Mouse (Mus musculus) megakaryocyte progenitor cell, adult 5-6 weeks (primary cell): ENCODE results near the gene Copz1. TPM values are rescaled to one million over a fixed set of nuclear protein-coding genes. Genes with fewer than 3 reads are reported as not detected.
A peak's percentile ranks its signal among the peaks of the same experiment; 100 is the strongest.

ENCODE experiments used
- ATAC-seq: replicated peaks from 2 replicates; pipeline ENCODE4 v1.8.0; 2016; ENCODE audit warnings: mild to moderate bottlenecking, moderate TSS enrichment, inconsistent platforms; ENCODE audit not compliant: poor library complexity
- total RNA-seq, 2 experiments: library from RNA; stranded (forward) in 1 of 2; stranded (reverse) in 1 of 2; fragments of 157-497, 149-512 nt in 1 of 2; fragments of 200-1000 nt in 1 of 2; gene quantifications; 2 replicates each; pipeline versions ENCODE4 v1.2.3 to v1.2.4; 2015 to 2017

The Copz1 gene
- total RNA-seq, 2 experiments from 2014 or later = 91.4 to 245 TPM

DNA sequence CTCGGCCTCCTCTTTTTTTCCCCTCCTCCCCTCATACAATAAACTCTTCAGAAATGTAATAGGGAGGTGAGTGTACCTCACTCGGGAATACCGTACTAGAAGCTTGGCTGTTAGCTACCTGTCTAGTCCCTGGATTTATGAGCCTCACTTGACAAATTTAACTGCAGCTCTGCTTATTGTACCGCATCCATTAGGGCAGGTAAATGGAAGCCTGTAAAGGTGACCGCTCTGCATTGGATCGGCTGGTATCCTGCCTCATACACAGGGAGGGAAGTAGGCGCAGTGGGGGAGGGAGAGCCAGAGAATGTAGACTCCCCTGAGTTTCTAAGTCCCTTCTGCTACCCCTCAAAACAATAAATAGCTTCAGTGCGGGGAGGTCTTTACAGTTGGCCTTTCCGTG is 18.3 kb downstream of the Copz1 start:
- ATAC-seq = no peak

- no peak for ATAC-seq
Observed at GRCm38 (mm10) chr15:103292673-103293345, 20.3 kb downstream of the Copz1 start.

DNA sequence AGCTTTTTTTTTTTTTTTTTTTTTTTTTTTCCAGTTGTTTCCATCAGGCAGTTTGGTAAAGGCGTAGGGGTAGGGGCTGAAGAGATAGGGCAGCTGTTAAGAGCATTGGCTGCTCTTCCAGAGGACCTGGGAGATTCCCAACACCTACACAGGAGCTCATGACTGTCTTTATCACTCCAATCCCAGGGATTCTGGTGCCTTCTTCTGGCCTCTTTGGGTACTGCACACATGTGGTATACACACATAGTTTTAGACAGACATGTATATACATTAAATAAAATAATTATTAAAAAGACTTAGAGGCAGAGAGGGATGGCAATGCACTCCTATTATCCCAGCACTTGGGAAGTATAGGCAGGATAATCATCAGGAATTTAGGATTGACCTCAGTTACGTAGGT is 20.9 kb downstream of the Copz1 start:
- ATAC-seq = 0 out of 2 replicates have a peak, but pooled peaks have one; percentile 20

- ATAC-seq = no peak
Observed at GRCm38 (mm10) chr15:103294649-103295048, 22.1 kb downstream of the Copz1 start.

DNA sequence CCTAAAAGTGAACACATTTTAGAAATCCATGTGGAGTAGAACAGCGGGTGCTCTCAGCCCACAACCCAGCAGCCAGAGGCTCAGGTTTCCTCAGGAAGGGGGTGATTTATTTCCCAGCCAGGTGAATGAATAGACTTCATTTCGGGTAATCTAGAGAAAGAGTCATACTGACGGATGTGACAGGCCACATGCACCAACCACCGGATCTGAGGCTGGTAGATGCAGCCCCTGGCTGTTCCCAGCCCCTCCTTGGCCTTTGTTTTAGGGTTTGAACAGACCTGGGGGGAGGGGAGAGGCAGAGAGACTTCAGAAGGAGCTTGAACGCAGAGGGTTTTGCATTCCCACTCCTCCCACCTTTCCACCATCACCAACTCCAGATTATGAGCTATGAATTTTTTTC is 23.3 kb downstream of the Copz1 start:
- no peak for ATAC-seq

- no peak for ATAC-seq
Observed at GRCm38 (mm10) chr15:103297313-103297712, 24.8 kb downstream of the Copz1 start.

- ATAC-seq = no peak
Observed at GRCm38 (mm10) chr15:103298026-103298425, 25.5 kb downstream of the Copz1 start.

DNA sequence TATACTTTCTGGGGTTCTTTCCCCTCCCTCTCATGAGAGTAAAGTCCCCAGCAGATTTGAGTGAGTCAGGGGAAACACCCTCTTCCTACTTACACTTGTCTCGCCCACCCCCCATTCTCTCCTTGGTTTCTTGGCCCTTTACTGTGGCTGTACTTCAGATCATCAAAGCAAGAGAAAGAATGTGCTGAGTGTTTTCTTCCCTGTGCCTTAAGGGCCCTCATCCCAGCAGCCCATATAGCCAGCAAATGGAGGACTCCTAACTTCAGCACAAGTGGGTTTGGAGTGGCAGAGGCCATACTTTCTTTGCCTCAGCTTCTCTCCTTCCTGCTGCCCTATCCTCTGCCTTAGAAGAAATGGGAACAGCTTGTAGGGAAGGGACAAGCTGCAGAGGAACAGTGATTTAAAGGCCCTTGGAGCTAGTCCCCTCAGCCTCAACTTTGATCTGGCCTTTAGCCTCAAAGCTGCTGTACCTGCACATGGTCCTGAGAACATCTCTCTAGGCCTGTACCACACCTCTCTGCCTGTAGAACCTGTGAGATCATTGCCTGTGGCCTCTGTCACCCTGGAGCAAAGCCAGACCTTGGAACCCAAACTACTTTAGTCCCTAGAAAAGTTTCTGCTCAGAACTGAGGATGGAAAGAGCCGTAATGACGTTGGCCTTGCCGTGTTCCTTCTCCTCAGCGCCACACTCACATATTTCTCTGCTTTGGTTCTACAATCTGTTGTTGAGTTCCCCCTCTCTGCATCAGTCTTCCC is 26.5 kb downstream of the Copz1 start:
- ATAC-seq = no peak

DNA sequence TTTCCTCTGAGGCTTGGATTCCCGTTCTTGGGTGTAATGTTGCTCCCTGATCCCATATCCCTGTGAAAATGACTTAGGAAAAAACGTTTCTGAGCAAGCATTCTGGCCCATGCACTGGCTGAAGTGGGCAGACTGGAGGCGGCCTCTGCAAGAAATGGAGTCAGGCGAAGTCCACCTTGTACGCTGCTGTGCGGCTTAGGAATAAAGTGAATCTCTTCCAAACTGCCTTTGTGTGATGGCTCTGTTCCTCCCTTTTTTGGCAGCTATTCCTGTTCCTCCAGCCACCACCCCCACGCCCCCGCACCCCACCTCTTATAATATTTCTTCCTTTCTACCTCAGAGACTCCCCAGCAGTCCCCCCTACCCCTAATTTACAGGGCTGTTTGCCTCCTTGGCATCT is 27.1 kb downstream of the Copz1 start:
- no peak for ATAC-seq

DNA sequence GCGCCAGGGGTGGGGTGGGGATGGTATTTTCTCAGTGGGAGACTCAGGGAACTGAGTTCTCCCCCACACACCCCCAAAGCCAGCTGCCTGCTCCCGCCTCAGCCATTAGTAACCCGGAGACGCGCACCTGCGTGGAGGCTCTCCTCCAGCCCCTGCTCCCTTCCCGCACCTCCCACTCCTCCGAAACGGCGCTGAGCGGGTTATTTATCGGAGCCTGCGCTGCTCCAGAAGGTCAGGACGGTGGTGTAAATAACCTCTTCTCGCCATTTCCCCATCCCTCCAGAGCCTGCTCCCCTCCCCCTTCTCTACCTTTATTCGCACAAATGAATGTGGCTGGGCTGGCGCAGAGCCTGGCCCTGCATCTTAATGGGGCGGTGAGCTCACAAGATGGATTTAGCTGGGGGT is 27.6 kb downstream of the Copz1 start:
- no peak for ATAC-seq

GRCm38 (mm10) chr15:103300560-103300959 is 28.0 kb downstream of the Copz1 start:
- ATAC-seq = no peak

DNA sequence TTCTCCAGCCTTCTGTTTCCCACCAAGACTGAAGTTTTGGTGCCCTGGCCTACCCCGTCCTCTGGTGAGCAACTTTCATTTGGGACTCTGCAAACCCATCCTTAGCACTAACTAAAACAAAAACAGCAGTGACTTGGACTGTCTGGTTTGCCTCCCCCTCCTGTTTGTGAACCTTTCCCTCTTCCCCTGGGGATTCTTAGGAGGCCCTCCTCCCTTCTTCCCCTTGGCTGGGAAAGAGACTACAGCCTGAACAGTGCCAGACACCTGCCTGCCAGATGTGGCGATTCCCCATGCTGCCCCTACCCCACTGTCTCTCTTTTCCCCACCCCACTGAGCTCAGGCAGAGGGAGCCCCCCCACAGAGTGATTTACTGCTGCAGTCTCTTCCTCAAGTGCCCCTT is 28.5 kb downstream of the Copz1 start:
- no peak for ATAC-seq

DNA sequence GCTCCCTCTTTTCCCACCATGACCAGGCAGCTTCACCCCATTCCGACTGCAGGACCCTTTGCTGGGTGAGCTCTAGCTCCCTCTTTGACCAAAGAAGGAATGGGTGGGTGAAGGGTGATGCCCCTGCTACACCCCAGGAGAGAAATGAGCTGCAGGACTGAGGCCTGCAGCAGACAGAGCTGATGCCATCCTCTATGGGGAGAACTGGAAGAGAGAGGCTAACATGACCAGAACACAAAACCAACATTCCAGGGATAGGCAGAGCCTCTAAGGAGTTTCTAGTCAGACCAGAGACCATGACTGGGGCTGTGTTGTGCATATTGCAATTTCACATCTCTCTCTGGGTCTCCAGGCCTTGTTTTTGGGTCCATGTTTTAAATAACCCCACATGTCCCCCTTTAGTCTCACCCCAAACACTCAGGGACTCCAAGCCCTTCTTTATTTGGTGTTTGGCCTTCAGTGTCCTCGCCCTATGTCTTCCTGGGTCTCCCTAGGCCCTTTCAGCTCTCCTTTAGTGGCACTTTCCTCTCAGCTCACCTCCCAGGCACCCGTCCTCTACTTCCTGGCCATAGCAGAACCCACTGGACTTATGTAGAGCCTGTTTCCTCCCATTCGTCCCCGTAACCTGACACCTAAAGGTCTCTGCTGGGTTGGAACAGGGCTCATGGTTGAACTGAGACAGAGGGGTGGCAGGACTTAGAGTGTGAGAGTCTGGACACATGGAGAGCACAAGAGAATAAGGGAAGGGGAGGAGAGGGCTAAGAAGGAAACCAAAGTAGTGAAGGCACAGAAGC is 29.2 kb downstream of the Copz1 start:
- ATAC-seq = no peak

DNA sequence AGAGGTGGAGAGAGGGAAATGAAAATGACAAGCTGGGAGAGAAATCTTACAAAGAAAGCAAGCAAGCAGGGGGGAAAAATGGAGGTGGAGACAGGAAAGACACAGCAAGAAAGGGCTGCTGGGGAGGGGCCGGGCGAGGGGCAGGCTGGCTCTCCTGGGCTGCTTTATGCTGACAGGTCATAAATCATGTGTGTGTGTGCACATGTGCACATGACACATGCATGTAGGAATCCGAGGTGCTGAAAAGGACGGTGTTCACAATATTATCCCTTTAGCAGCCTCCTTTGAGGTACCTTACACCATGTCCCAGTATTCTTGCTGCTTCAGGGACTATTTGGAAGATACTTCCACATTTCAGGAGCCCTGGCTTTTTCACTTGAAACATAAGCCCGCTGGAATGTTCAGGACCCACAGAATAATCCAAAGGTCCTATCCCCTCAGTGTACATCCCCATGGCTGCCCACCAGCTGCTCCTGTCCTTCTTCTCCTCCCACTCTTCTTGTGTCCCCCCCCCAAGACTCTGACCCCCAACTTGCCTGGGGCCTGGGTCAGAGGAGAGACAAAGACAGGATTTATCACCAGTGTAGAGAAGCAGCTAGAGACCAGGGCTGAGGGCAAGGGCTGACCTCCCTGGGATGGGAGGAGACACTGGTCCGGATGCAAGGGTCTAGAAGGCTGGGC is 30.0 kb downstream of the Copz1 start:
- no peak for ATAC-seq

DNA sequence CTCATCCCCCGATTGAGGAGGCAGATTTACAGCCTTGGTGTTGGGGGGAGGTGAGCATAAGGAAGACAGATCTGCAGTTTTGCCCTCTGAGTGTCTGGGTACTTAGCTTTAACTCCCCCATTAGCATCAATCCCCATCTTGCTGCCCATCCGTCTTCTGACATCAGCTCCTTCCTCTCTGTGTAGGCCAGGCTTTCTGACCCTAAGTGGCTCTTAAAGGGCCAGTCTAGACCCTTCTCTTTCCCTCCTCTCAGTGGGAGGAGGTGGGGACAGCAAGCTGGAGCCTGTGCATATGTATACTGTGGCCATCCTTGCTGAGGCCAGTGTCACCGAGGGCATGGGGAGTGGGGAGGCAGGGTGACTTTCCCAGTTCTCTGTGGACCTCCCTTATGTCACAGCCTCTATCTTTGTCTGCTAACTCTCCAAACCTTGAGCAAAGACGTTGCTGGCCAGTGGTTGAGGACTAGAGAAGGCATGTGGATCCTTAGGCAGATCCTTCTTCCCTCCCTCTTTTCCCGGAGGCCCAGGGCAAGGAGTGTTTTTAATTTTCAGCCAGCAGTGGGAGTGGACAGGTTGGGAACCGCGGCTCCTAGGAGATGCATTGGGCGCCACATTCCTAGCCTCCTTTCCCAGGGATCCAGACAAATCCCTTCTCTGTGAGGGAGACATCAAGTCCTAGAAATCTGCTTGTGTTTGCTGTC is 31.6 kb downstream of the Copz1 start:
- ATAC-seq = no peak

- no peak for ATAC-seq
Observed at GRCm38 (mm10) chr15:103304616-103304969, 32.1 kb downstream of the Copz1 start.

DNA sequence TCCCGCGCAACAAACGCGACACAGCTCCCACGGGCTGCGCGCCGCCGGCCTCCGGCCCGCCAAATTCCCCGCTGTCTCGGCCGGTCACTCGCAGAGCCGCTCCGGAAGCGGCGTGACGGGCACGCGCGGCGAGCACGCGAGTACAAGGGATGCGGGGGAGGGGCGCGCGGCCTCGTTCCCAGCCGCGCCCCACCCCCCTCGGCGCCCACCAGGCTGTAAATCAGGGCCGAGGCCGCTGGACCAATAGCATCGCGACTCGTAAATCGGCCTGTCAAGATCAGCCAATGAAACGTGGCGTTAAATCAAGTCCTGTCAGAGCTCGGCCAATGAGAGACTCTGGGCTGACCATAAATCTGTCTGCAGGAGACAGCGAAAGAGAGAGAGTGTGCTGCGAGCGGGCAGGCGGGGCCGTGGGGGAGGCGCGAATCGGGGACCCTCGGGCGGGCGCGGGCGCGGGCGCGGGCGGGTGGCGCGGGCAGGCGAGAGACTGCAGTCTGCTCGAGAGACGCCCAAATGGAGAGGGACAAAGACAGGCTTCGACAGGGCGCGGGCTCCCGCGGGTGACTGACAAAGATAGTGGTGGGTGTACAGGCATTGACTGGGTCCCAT is 32.7 kb downstream of the Copz1 start:
- peak; percentile 78 for ATAC-seq

- no peak for ATAC-seq
Observed at GRCm38 (mm10) chr15:103305792-103306645, 33.5 kb downstream of the Copz1 start.

GRCm38 (mm10) chr15:103307125-103307524 is 34.6 kb downstream of the Copz1 start:
- ATAC-seq = peak; percentile 59
